Mouse (Mus musculus): ENCODE measurements around the gene Fnbp1l.

DNA sequence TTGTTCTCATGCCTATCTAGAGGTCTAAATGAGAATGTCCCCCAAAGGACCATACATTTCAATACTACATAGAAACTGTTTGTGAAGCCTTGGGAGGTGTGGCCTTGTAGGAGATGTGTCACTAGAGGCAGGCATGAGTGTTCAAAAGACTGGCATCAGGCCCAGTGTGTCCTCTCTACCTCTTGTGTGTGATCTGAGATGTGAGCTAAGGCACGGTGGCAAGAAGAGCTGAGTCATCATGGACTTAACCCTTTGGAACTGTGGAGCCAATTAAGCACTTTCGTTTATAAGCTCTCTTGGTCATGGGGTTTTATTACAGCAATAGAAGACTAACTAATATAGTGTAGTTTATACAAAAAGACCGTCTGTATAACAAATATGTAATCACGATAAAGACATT lies 16.3 kb downstream of the Fnbp1l start:
- TF ChIP-seq GATA1 (IDR thresholded peaks at IDR 0.05; ENCODE audit: low read length) (no peak), TAL1 (IDR thresholded peaks at IDR 0.05; ENCODE audit: low read length) (no peak)
